Comparison of ENCODE assay signal across 11 mouse cellular contexts in the genomic region with DNA sequence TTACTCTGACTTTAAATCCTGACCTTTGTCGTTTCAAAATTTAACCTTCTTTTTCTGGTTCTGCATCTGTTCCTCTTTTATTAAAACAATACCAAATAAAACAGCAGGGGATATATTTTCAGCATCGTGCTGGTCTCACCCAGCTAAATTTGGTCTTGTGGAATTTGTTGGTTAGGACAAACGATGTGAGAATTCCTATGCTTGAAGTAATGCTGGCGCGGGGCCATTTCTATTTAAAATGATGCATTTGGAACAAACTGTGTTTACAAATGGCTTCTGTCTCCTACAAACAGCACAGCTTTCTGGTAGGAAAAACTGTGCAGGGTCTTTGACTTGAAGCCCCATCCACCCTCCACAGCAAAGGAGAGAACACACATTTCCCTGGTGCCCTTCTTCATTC.
DNase-seq lines count a peak whose midpoint lies in the region; ATAC-seq and TF ChIP-seq lines count a peak whose summit lies in the region.
"Had no signal": no experiment of that assay in that cellular context is flagged by ENCODE, and none has a peak within 500 bp of the region (broad histone marks: within the 10 kb centered on the region; RNA-seq: fewer than 3 reads in every experiment).

No protein-coding gene starts in this region.

- H3K9ac ChIP-seq in limb, embryonic 14.5 days (ENCODE audit: low read depth, low read length, severe bottlenecking), result no peak overlapping the region
- no peak overlapping the region for H3K9ac ChIP-seq in liver, embryonic 11.5 days (ENCODE audit: low read depth, low read length)
- H3K9ac ChIP-seq: forebrain, embryonic 15.5 days; hindbrain, embryonic 12.5 days; neural tube, embryonic 13.5 days had no signal

- H3K9me3 ChIP-seq in limb, embryonic 14.5 days (ENCODE audit: control insufficient read depth, low read length), result peaks cover 4% of the 10 kb centered on the region; the same call in 1 of the 2 replicates
- H3K9me3 ChIP-seq in limb, embryonic 10.5 days (replicated peaks), result no peaks in the 10 kb centered on the region
- no peaks in the 10 kb centered on the region for H3K9me3 ChIP-seq in liver, embryonic 11.5 days (ENCODE audit: control insufficient read depth, low read length)
- H3K9me3 ChIP-seq: forebrain, embryonic 15.5 days; hindbrain, embryonic 12.5 days had no signal

- DNase-seq in gastrocnemius, adult 18-20 months (ENCODE audit: low spot score), result peak; percentile 56
- DNase-seq in gastrocnemius, postnatal 25 days, result no peak
- peak; percentile 38 for DNase-seq in limb, embryonic 14.5 days (ENCODE audit: low spot score)
- DNase-seq in limb, embryonic 10.5 days (ENCODE audit: low spot score), result no peak
- DNase-seq in heart, postnatal 14 days, result peak; percentile 14 to 50
- DNase-seq in skeletal muscle tissue, adult 2 months (ENCODE audit: low read depth, low spot score), result peak; percentile 39
- no peak for DNase-seq in T-cell, adult 2 months (ENCODE audit: low spot score)
- DNase-seq in liver, embryonic 11.5 days (ENCODE audit: low spot score), result no peak

- H3K36me3 ChIP-seq in limb, embryonic 14.5 days (ENCODE audit: control insufficient read depth, insufficient read depth, low read length), result no peaks in the 10 kb centered on the region
- H3K36me3 ChIP-seq in limb, embryonic 10.5 days, result no peaks in the 10 kb centered on the region
- no peaks in the 10 kb centered on the region for H3K36me3 ChIP-seq in liver, embryonic 11.5 days (ENCODE audit: control insufficient read depth, insufficient read depth, low read length)
- H3K36me3 ChIP-seq: forebrain, embryonic 15.5 days; hindbrain, embryonic 12.5 days; neural tube, embryonic 13.5 days had no signal

- ATAC-seq in limb, embryonic 14.5 days (ENCODE audit: low FRiP score, low read depth), result no peak
- no peak for ATAC-seq in liver, embryonic 11.5 days (replicated peaks; ENCODE audit: low FRiP score)
- ATAC-seq: forebrain, embryonic 15.5 days had no signal

- intact Hi-C loops in heart, postnatal 14 days (cut with DNase I), result loop anchor here (5.0 to 10.0 kb wide), 2 partner anchors 94 to 164 kb away; partner anchors contain the start of gene Tsc22d1

- no peak overlapping the region for H3K4me3 ChIP-seq in limb, embryonic 14.5 days (replicated peaks; ENCODE audit: low read length)
- no peak overlapping the region for H3K4me3 ChIP-seq in limb, embryonic 10.5 days
- H3K4me3 ChIP-seq in liver, embryonic 11.5 days (ENCODE audit: low read depth, low read length), result no peak overlapping the region
- H3K4me3 ChIP-seq: forebrain, embryonic 15.5 days; hindbrain, embryonic 12.5 days; neural tube, embryonic 13.5 days had no signal

- no peaks in the 10 kb centered on the region for H3K27me3 ChIP-seq in limb, embryonic 14.5 days (ENCODE audit: control insufficient read depth, insufficient read depth, low read length)
- no peaks in the 10 kb centered on the region for H3K27me3 ChIP-seq in limb, embryonic 10.5 days (ENCODE audit: low read depth, poor library complexity, severe bottlenecking)
- H3K27me3 ChIP-seq in liver, embryonic 11.5 days (replicated peaks; ENCODE audit: control insufficient read depth, insufficient read depth, low read length), result no peaks in the 10 kb centered on the region
- H3K27me3 ChIP-seq: forebrain, embryonic 15.5 days; hindbrain, embryonic 12.5 days; neural tube, embryonic 13.5 days had no signal

- no peak overlapping the region for H3K4me2 ChIP-seq in limb, embryonic 14.5 days (replicated peaks; ENCODE audit: low read depth, low read length, severe bottlenecking)
- no peak overlapping the region for H3K4me2 ChIP-seq in liver, embryonic 11.5 days
- H3K4me2 ChIP-seq: forebrain, embryonic 15.5 days; hindbrain, embryonic 12.5 days; neural tube, embryonic 13.5 days had no signal

- 0 out of 2 replicates have a peak, but pooled peaks cover 4% of the 10 kb centered on the region for H3K4me1 ChIP-seq in limb, embryonic 14.5 days (ENCODE audit: control insufficient read depth, insufficient read depth, low read length)
- H3K4me1 ChIP-seq in limb, embryonic 10.5 days, result no peaks in the 10 kb centered on the region
- no peaks in the 10 kb centered on the region for H3K4me1 ChIP-seq in liver, embryonic 11.5 days (replicated peaks; ENCODE audit: control insufficient read depth, insufficient read depth, low read length)

- 46% methylated on average over 5 of the region's 5 CpGs for WGBS in limb, embryonic 14.5 days
- 86% methylated on average over 5 of the region's 5 CpGs for WGBS in limb, embryonic 10.5 days
- 85% methylated on average over 5 of the region's 5 CpGs for WGBS in liver, embryonic 11.5 days

- H3K27ac ChIP-seq in limb, embryonic 14.5 days (replicated peaks; ENCODE audit: low read depth, low read length), result no peak overlapping the region
- no peak overlapping the region for H3K27ac ChIP-seq in limb, embryonic 10.5 days
- H3K27ac ChIP-seq in liver, embryonic 11.5 days (ENCODE audit: low read depth, low read length), result no peak overlapping the region
- H3K27ac ChIP-seq: forebrain, embryonic 15.5 days; hindbrain, embryonic 12.5 days; neural tube, embryonic 13.5 days had no signal

- no peak for TF ChIP-seq POLR2A in limb, embryonic 14.5 days (IDR thresholded peaks at IDR 0.05; ENCODE audit: borderline replicate concordance, extremely low read depth, insufficient read depth, insufficient read length)

Comparison
In these comparisons a context has a peak if more than half of its experiments do, and no peak if none do; other contexts are left out.
1. DNase-seq: peak in gastrocnemius, adult 18-20 months (single experiment), limb, embryonic 14.5 days (single experiment), heart, postnatal 14 days (2 of 2) and skeletal muscle tissue, adult 2 months (single experiment); none in gastrocnemius, postnatal 25 days (single experiment), limb, embryonic 10.5 days (single experiment), T-cell, adult 2 months (single experiment) and liver, embryonic 11.5 days (single experiment).